Mouse (Mus musculus) kidney, postnatal 25 days (tissue): ENCODE measurements around the gene Smyd1.
"Not testable (repeated sequence)": the region's sequence is repeated elsewhere in the genome, so short reads cannot be mapped to it uniquely, and the experiment has no call there.

Experiments
- DNase-seq, 2 experiments: peaks; one replicate each; pipeline ENCODE4 v3.0.0; 2021; ENCODE audit warnings: mixed read lengths in 2 of 2

Gene Smyd1

DNA sequence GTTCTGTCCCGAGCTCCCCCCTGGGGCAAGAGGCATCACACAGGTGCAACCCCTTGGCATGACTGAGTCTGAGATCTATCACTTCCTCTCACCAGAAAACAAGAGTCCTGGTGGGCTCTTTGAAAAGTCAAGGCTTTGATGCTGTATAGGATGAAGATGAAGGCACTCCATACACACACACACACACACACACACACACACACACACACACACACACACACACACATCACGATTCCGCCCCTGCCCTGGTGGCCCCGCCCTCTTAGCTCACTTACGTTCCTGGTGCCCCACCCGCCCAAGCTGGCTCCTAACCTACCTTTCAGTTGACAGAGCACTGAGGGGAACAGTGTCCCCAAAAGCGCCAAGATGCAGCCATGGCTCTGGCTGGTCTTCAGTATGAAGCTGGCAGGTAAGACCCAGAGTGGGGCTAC lies 473 bp upstream of the Smyd1 start, which contains the start of gene Cd8b1:
Cd8b1 (plus strand) TSS at position 298 of the 431 bp plus-strand sequence.
- no peak for DNase-seq

DNA sequence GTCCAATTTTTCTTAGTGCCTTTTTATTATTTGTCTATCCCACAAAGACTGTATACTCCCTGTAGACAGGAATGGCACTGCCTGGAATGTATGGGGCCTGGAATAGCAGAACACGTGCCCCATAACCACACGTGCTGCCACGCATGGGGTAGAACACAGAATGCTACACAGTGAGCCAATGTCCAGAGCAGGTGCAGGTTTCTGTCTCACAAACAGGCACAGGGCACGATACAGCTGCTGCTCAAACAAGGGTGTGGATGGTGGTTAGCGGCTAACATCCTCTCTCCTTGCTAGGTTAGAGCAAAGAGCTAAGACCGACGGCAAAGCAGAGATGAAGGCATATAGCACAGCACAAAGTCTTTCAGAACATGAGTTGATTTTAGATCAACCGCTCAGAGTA lies 14.5 kb downstream of the Smyd1 start:
- DNase-seq: no peak

DNA sequence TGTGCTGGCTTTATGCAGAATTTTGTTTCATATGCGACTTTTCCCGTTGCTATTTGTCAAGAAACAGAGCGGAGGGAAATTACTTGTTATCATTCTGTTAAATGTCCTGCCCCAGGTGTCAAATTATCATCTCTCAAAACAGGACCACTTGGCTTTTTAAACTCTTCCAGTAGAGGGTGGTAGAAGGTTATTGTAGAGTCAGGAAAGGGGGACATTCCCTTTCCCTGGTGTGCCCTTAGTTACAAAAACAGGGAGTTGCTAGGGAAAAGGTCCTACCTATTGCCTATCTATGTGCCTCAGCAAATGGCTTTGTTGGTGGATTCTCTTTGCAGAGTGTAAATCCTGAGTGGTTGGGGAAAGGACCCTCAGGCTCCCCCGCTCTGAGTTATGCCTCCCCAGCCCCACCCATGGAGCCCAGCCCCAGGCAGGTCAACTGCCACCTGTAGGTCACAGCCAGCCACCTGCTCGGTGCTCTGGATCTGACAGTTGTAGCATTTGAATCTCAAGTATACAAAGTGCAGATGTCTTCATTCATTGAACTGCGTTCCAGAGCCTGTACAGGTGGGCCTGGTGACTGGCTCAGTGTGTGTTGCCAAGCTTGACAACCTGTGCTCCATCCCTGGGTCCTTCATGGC lies 19.8 kb downstream of the Smyd1 start:
- no peak for DNase-seq

DNA sequence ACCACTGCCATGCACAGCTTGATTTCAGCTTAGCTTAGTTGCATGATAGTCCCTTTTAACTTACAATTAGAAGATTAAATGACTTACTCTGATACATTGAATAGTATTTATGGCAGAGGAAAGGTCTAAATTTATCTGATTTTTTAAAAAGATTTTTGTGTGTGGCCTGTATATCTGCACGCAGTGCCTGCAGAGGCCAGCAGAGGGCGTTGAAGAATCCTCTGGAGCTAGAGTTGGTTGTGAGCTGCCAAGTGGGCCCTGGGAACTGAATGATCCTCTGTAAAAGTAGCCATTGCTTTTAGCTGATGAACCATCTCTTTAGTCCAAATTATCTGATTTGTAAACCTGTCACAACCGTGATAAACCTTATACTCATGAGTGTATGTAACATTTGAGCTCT lies 23.3 kb downstream of the Smyd1 start:
- DNase-seq: peak in 1 of 2 experiments; percentile 48

DNA sequence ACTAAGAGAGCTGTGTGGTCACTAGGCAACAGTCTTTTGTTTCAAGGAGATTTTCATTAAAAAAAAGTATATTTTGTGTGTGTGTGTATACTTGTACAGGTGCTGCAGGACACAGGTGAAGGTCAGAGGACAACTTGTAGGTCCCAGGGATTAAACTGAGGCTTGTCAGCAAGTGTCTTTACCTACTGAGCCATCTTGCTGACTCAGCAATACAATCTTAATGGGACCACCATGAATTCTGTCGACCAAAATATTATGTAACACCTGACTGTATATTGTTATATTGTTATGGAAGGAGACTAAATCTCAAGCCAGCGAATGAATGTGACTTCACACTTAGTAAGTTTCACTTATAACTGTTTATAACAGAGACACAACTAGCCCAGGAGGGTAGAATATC lies 24.0 kb downstream of the Smyd1 start:
- no peak for DNase-seq

DNA sequence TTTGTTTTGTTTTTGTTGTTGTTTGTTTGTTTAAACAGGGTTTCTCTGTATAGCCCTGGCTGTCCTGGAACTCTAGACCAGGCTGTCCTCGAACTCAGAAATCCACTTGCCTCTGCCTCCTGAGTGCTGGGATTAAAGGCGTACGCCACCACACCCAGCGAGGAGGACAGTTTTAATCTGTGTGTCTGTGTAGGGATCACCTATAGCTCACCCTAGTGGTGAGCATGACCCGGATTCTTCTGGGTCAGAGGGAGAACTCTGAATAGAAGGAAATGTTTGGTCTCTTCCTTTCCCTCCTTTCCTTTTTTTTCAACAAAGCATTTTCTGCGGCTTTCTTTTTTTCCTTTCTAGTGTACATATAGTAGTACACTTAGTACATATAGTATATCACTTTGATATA lies 26.7 kb downstream of the Smyd1 start:
- no peak for DNase-seq

DNA sequence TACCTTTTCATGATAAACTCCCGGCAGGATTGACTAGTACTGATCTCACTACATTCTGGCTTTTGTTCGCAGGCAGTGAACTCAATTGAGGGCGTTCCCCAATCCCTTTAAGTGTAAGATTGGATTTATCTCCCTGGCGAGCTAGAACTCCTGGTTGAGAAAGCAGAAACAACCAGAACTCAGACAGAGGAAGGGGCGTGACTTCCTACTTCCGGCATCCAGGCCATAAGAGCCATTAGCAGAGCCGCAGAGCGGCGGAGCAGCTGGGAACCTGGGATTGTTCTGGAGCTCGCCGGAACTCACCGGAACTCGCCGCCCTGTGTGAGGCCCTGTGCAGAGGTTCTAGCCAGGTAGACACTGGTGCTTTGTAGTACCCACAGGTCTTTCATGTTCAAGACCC lies 28.5 kb downstream of the Smyd1 start:
- DNase-seq: no peak

DNA sequence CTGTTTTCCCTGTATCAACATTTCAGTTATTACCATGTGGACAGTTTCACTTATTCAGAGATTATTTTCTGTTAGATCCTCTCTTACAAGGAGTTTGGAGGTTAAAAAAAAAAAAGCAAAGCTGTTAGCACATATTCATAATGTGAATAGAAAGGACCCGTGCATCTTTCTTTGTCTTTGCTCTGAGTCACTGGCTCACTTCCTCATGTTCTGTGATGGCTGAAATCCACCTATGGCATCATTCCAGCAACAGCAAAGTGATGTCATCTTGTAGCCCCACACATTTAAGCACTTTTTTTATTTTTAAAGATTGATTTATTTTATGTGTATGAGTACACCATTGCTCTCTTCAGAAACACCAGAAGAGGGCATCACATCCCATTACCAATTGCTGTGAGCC lies 42.6 kb downstream of the Smyd1 start:
- no peak for DNase-seq

DNA sequence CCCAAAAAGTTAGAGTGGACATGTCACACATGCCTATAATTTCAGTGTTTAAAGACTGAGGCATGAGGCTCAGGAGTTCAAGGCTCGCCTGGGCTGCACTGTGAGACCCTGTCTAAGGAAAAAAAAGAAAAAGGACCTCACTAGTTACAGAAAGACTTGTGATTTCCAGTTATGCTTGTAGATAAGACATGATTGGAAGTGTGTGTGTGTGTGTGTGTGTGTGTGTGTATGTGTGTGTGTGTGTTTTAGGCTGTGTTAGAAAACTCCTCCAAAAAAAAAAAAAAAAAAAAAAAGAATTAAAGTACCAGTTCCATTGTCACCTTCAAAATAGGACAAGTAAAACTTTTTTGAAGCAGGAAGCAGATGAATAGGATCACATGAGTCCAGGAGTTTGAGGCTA lies 47.4 kb downstream of the Smyd1 start:
- no peak for DNase-seq

DNA sequence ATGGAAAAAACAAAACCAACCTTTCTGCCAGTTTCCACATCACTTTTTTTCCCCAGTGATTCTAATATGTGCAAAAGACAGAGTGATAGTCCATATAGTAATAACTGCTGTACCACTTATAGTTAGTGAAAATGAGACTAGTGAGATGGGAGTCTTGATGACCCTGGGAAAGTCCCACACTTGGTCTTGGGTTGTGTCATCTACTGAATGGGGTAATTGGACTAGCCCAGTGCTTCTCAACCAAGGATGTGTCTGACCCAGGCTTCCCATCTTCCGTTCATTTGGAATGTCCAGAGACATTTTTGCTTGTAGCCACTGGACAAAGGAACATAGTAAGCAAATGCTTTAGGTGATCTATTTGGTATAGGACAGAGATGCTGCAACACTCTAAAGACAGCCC lies 48.3 kb downstream of the Smyd1 start:
- DNase-seq: no peak

DNA sequence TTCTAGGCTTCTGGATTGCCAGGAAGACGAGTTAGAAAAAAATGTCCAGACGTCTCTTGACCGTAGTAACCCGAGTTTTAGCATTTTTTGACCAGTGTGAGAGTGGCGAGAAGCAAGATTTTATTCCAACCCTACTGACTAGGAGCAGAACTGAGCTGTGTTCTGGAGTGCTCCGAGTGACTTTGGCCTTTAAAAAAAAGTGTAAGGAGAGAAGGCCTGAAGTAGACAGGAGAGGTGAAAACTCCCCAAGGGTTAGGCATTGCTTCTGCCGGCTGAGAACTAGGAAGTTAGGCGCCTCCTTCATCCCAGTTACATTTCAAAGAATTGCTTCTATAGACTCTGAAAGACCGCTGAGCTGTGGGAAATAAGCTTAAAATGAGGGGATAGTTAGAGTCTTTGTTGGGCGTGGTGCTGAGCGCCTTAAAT lies 49.7 kb downstream of the Smyd1 start:
- DNase-seq: peak; percentile 7 to 40

DNA sequence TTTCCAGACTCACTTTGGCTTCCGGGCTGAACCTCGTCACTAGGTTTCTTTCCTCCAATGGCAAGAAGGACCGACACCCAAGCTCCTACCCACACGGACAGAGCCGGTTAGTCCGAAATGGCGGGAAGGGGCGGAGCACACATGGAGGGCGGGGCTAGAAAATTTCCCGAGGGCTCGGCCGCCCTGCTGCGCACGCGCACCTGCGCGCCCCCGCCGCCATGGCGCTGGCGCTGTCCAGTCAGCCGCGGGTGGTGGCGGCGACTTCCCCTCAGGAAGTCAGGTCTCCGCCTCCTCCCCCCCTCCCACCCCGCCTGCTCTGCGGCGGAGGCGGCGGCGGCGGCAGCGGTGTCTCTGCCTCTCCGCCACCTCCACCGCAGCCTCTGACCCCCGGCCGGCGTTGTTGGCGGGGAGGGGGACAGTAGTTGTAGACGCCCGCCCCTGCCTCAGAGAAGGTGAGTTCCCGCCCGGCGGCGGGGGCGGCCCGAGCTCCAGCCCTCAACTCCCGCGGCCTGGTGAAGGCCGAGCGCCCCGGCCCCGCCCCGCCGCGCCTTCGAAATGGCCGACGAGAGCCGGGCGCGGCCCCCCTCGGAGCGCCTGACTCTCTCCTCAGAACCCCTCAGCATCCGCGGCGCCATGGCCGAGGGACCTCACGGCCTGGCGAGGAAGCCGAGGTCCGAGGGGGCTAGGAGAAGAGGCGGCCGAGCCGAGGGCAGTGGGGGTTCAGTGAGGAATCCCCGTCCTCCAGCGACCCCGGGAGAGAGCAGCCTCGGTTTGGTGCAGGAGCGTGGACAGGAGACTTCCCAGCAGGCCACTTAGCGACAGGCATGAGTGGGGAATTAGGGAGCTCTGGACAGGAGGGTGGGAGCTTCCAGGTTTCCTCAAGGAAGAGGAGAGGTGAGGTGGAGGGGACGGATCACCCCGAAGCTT lies 50.4 kb downstream of the Smyd1 start, which contains the start of gene Krcc1:
Krcc1 (plus strand) TSS at position 289 of the 927 bp plus-strand sequence.
- peak; percentile 97 to 98 for DNase-seq

DNA sequence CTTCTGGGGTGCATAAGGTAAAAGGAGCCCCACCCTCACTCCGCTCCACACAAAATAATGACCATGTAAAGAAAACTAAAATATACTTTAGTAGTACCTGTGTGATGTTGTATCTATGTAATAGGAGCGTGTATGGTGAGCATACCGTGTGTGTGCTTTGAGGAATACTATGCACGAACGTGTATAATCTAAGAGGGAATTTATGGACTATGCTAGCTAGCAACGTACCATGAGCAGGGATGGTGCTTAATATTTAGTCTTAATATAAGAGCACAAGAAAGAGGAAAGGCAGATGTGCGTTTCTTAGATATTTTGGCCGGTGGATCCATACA lies 51.0 kb downstream of the Smyd1 start:
- no peak for DNase-seq

DNA sequence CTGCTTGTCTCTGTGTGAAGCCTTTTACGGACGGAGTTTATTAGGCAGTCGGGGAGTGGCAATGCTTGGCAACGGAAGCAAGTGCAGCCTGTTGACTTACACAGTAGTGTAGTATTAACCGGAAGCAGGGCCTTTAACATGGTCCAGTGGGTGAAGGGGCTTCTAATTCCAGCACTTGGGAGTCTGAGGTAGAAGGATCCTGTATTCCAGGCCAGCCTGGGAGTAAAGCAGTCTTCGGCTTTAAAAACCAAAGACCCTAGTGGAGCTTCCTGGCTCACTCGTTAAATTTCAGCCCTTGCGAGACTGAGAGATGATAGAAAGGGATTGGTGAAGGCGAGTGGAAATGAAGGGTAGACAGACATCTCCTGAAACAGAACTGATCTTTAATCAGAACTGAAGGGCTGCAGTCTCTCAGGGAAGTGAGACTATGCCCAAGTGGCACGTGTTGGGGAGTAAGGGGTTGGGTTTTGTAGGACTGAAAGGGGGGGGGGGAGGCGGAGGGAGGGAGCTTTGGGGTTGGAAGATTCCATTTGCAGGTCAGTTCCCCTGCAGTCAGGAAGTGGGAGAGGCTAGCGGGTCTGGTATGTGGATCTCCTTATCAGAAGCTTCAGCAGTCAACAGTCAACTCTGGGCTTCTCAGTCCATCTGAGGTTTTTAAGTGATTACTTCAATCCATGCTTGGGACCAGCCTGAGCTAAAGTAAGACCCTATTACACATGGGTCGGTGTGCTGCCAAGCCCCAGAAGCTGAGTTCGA lies 51.6 kb downstream of the Smyd1 start:
- peak; percentile 57 to 79 for DNase-seq

DNA sequence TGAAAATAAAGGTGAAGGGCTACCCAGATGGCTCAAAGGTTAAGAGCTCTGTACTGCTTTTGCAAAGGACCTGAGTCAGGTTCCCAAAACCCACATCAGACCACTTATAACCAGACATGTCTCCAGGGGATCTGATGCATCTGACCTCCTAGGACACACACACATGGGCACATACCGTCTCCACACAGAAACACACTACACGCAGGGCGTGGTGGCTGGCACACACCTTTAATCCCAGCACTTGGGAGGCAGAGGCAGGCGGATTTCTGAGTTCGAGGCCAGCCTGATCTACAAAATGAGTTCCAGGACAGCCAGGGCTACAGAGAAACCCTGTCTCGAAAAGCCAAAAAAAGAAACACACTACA lies 52.4 kb downstream of the Smyd1 start:
- not testable (repeated sequence) for DNase-seq

DNA sequence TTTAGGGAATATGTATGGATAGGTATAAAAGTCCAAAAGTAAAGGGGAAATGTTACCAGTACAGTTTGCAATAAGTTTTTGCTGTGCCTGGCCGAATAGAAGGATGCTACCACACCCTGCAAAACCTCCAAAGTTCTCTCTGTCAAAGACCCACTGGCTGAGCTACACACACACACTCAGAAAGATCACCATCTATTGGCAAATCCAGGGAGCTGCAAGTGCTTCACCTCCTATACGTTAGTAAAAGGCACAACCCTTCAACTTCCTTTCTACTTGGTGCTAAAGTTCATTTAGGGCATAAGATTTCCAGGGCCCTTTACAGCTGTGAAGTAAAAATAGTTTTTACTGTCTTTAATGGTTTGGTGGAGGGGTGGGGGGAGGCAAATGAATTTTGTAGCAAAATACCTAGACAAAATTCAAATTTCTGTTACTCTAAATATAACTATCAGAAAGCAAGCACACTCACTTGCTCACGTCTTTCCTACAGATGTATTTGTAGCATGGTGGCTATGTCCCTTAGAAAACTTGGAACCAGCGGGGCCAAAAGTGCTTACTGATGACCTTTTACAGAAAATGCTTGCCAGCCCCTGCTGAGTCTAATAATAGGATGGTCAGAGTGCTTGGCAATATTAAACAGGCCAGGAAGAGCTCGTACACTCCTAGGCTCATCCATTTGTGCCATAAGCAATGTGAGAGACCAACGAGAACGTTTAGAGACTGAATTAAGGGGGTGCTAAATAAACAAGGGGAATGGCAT lies 52.9 kb downstream of the Smyd1 start:
- peak in 1 of 2 experiments; percentile 23 for DNase-seq

DNA sequence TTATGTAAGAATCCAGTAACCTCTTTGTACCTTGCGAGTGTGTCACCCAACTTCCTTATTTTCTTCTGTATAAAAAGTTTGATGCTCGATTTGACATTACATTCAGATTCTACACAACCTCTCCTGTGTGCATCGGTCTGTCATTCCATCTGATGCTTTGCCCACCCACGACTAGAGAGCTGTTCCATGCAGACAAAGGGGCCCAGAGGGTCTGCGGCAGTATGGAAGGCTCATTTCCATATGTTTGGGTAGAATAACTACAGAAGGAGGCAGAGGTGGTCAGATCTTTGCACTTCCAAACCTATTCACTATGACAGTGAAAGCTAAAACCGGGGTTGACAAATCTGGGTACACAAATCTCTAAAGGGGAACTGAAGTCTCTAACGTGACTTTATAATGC lies 54.4 kb downstream of the Smyd1 start:
- DNase-seq: not testable (repeated sequence)

DNA sequence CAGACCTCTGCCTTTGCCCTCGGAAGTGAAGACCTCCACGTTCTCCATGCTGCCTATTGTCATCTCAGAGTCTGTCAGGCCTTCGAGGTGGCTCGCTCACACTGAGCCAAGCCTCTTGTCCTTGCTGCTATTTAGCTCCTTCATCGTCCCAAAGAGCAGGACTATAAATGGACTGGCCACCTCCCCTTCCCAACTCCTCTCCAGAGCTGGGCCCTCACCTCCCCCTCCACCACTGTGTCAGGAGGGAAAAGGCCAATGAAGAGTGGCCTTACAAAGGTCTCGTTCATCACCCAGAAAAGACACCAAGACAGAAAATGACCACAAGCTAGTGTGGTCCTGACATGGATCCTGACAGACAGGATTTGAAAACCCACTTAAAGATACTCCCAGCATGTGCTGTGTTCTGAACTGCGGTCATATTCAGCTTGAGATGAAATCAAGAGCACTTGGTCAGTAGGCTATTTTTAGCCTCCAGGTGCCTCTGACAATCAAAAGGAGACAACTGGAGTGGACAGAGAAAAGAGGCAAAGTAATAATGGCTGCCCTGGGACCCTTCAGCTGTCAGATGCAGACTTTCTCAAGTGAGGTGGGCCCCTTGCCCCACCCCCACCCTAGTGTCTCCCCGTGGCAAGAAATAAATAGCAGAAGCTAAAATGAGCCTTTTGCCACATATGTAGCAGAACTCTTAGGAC lies 59.7 kb downstream of the Smyd1 start:
- no peak for DNase-seq

DNA sequence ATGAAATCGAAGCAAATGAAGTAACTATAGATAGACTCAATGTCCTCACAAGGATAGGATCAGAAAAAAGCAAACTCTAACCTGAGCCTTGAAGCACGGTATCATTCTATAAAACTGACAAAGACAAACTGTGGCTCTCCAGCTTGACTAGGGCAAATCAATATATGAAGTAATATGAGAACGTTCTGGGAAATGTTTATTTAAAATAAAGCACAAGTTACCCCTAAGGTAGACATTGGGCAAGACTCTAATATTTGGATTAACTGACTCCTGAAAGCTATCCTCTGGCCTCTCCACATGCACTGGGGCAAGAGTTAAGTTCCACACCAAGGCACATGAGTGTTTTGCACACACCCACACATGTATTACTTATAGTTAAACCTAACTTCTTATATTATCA lies 61.0 kb downstream of the Smyd1 start:
- DNase-seq: no peak

DNA sequence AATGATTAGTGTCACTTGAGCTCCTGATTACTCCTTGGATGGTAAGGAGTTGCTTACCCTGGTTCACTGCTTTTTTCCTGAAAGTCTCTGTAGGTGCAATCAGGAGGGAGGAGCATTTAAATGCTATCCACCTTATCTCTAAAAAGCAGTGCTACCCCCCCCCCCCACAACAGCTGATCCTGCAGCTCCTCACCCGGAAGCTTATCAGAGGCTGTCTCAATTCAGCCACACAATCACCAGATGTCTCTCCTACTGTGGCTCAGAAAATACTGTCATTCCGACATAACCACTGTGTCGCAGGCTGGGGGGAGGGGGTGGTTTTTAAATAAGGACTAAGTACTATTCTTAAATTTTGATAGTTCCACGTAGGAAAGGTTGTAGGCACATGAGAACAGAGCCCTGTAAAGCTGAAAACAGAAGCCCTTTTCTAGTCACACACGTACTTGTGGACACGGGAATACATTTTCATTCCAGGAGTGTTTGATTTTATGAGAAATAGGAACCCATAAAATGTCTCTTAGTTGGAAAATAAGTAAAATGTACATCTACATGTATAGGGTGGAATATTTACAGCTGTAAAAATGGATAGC lies 61.9 kb downstream of the Smyd1 start:
- DNase-seq: no peak

DNA sequence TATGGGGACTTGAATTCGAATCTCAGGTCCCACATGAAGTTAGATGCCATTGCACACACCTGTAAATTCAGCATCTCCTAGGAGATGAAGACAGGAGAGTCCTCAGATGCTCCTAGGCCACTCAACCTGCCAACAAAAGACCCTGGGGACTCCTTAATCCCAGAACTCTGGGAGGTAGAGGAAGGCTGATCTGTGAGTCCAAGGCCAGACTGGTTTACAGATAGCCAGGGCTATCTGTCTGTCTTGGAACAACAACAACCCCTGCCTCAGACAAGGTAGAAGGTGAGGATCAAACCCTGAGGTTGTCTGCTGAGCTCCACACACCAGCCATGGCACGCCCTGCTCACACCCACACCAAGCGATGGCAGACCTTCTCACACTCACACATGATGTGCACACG lies 62.9 kb downstream of the Smyd1 start:
- no peak for DNase-seq

DNA sequence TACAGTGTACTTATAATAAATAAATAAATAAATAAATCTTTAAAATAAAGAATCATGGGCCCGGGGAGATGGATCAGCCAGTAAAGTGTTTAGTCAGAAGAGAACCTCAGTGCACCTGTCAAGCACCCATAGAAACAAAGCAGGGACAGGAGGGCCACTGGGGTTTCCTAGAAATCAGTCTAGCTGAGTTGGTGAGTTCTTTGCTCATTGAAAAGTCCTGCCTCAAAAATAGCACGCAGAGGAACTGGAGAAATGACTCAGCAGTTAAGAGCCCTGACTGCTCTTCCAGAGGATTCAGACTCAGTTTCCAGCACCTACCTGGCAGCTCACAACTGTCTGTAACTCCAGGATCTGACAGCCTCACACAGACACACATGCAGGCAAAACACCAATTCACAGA lies 63.5 kb downstream of the Smyd1 start:
- DNase-seq: no peak
